Mouse (Mus musculus): ENCODE results near the gene Mgam.
"Not testable (repeated sequence)": the region's sequence is repeated elsewhere in the genome, so short reads cannot be mapped to it uniquely, and the experiment has no call there.

Gene Mgam

GRCm38 (mm10) chr6:40739545-40739944 is 110.9 kb downstream of the Mgam start:
- DNase-seq: no peak

GRCm38 (mm10) chr6:40749030-40749429 is 120.4 kb downstream of the Mgam start:
- DNase-seq: not testable (repeated sequence)

GRCm38 (mm10) chr6:40755948-40756347 is 127.3 kb downstream of the Mgam start:
- DNase-seq: no peak

- not testable (repeated sequence) for DNase-seq
These were observed 128.7 kb downstream of the Mgam start for GRCm38 (mm10) chr6:40757346-40757745.

GRCm38 (mm10) chr6:40774656-40775055 is 146.0 kb downstream of the Mgam start:
- no peak for DNase-seq

GRCm38 (mm10) chr6:40778458-40778857 is 149.8 kb downstream of the Mgam start:
- no peak for DNase-seq

- DNase-seq: no peak
These were observed 155.0 kb downstream of the Mgam start for GRCm38 (mm10) chr6:40783637-40784036.

GRCm38 (mm10) chr6:40784378-40784777 is 155.7 kb downstream of the Mgam start:
- DNase-seq: no peak

GRCm38 (mm10) chr6:40795077-40795812 is 166.6 kb downstream of the Mgam start:
- no peak for DNase-seq

- no peak for DNase-seq
These were observed 189.7 kb downstream of the Mgam start for GRCm38 (mm10) chr6:40818237-40818902.

Data from thymus, postnatal 4 days (tissue).